Mouse (Mus musculus) heart, adult 2 months (tissue): ENCODE results near the gene Cntn5.

ENCODE experiments used
- CTCF ChIP-seq: fragments of 200-600 bp; IDR thresholded peaks from 2 replicates; pipeline ENCODE4 v1.8.1; 2022; ENCODE audit warnings: antibody characterized with exemption, mild to moderate bottlenecking, moderate library complexity
- POLR2A ChIP-seq: fragments of 200-500 bp; IDR thresholded peaks from 2 replicates; pipeline ENCODE4 v1.6.1; 2011; ENCODE audit warnings: mild to moderate bottlenecking, low read depth, low read length, control low read depth; ENCODE audit not compliant: insufficient read depth

GRCm38 (mm10) chr9:10457900-10458299 is 446.7 kb downstream of the Cntn5 start:
- TF ChIP-seq CTCF (no peak), POLR2A (no peak)
